Mouse (Mus musculus) layer of hippocampus, adult 2 months (tissue): ENCODE results near the gene Fam120a. TPM values are rescaled to one million over a fixed set of nuclear protein-coding genes. Genes with fewer than 3 reads are reported as not detected.

Experiments used
- DNase-seq, 2 experiments: peaks; one replicate each; pipeline ENCODE4 v3.0.0; 2022; ENCODE audit warnings: low spot score in 2 of 2
- H3K27ac ChIP-seq: fragments of 200-600 bp; 2 replicates; pipeline ENCODE4 v1.8.1; 2022
- H3K4me3 ChIP-seq: fragments of 200-600 bp; 2 replicates; pipeline ENCODE4 v1.8.1; 2022; ENCODE audit warnings: mild to moderate bottlenecking
- CTCF ChIP-seq: fragments of 200-600 bp; conservative IDR thresholded peaks from 2 replicates; pipeline ENCODE4 v1.8.1; 2022; ENCODE audit warnings: antibody characterized with exemption, mild to moderate bottlenecking, moderate library complexity
- total RNA-seq, 2 experiments: library from RNA; stranded (reverse); gene quantifications; 2 replicates each; pipeline ENCODE4 v1.2.3; 2021

Gene Fam120a
- total RNA-seq, 2 experiments from 2014 or later, result 112 to 120 TPM

GRCm38 (mm10) chr13:48979069-48979468 is 11.3 kb upstream of the Fam120a start:
- Histone ChIP-seq H3K4me3 (no peak overlapping the region), H3K27ac (peak overlapping the region; percentile 49)
- DNase-seq, result no peak
- TF ChIP-seq CTCF, result no peak

- Histone ChIP-seq H3K27ac (no peak overlapping the region), H3K4me3 (no peak overlapping the region)
- TF ChIP-seq CTCF, result no peak
- DNase-seq, result no peak
These were observed 10.0 kb upstream of the Fam120a start for GRCm38 (mm10) chr13:48977858-48978257.

- no peak overlapping the region for H3K4me3 ChIP-seq
- no peak for DNase-seq
- H3K27ac ChIP-seq, result no peak overlapping the region
- TF ChIP-seq CTCF, result no peak
These were observed 6.9 kb upstream of the Fam120a start for GRCm38 (mm10) chr13:48974699-48975098.

- H3K4me3 ChIP-seq, result no peak overlapping the region
- no peak for TF ChIP-seq CTCF
- DNase-seq, result no peak
- no peak overlapping the region for H3K27ac ChIP-seq
These were observed 6.4 kb upstream of the Fam120a start for GRCm38 (mm10) chr13:48974266-48974665.

GRCm38 (mm10) chr13:48973231-48973630 is 5.4 kb upstream of the Fam120a start:
- no peak for DNase-seq
- Histone ChIP-seq H3K27ac (no peak overlapping the region), H3K4me3 (no peak overlapping the region)
- TF ChIP-seq CTCF, result no peak

- DNase-seq, result no peak
- H3K27ac ChIP-seq, result no peak overlapping the region
- no peak overlapping the region for H3K4me3 ChIP-seq
- no peak for TF ChIP-seq CTCF
These were observed 3.2 kb upstream of the Fam120a start for GRCm38 (mm10) chr13:48971033-48971432.

- H3K27ac ChIP-seq, result no peak overlapping the region
- no peak for DNase-seq
- TF ChIP-seq CTCF, result no peak
- H3K4me3 ChIP-seq, result no peak overlapping the region
These were observed 2.7 kb upstream of the Fam120a start for GRCm38 (mm10) chr13:48970566-48970965.

GRCm38 (mm10) chr13:48968750-48969088 is 902 bp upstream of the Fam120a start:
- H3K27ac ChIP-seq, result peak overlapping the region; percentile 98
- DNase-seq, result no peak
- peak overlapping the region; percentile 94 for H3K4me3 ChIP-seq
- TF ChIP-seq CTCF, result no peak

- peak; percentile 48 for TF ChIP-seq CTCF
- Histone ChIP-seq H3K4me3 (peak overlapping the region; percentile 89), H3K27ac (peak overlapping the region; percentile 95)
- DNase-seq, result peak; percentile 16 to 41
These were observed 681 bp downstream of the Fam120a start for GRCm38 (mm10) chr13:48966851-48967821.

GRCm38 (mm10) chr13:48965559-48966525 is 2.0 kb downstream of the Fam120a start:
- Histone ChIP-seq H3K27ac (peak overlapping the region; percentile 95), H3K4me3 (peak overlapping the region; percentile 89)
- peak; percentile 71 to 83 for DNase-seq
- TF ChIP-seq CTCF, result peak; percentile 53

- Histone ChIP-seq H3K27ac (peak overlapping the region; percentile 95; the same call in 1 of the 2 replicates), H3K4me3 (peak overlapping the region; percentile 89)
These were observed 3.0 kb downstream of the Fam120a start for GRCm38 (mm10) chr13:48964850-48965249.

GRCm38 (mm10) chr13:48963111-48963510 is 4.7 kb downstream of the Fam120a start:
- Histone ChIP-seq H3K4me3 (no peak overlapping the region), H3K27ac (no peak overlapping the region)
- no peak for DNase-seq
- no peak for TF ChIP-seq CTCF

More at GRCm38 (mm10) chr13:48964850-48965249, 3.0 kb downstream of the Fam120a start:
- no peak for TF ChIP-seq CTCF
- DNase-seq, result no peak

- Histone ChIP-seq H3K27ac (peak overlapping the region; percentile 0; the same call in 1 of the 2 replicates), H3K4me3 (no peak overlapping the region)
- no peak for DNase-seq
- no peak for TF ChIP-seq CTCF
These were observed 5.3 kb downstream of the Fam120a start for GRCm38 (mm10) chr13:48962519-48962918.
